Mouse (Mus musculus) hindbrain, embryonic 11.5 days (tissue): ENCODE data around the gene Nova1. TPM values are rescaled to one million over a fixed set of nuclear protein-coding genes. Genes with fewer than 3 reads are reported as not detected.
A peak's percentile ranks its signal among the peaks of the same experiment; 100 is the strongest.

Experiments used
- ATAC-seq: fragments of 200-750 bp; cut with Nextera tagmentation; 2 replicates; pipeline ENCODE4 v1.8.0; 2017; ENCODE audit warnings: mild to moderate bottlenecking, moderate TSS enrichment, moderate library complexity; ENCODE audit not compliant: low FRiP score
- DNase-seq: peaks from one replicate; pipeline ENCODE4 v3.0.0-alpha.2; 2015; ENCODE audit warnings: low spot score
- H3K27ac ChIP-seq: fragments of 300-500 bp; sonication (generic); 2 replicates; pipeline ENCODE4 v1.5.1; 2014; ENCODE audit warnings: mild to moderate bottlenecking, low read depth, low read length
- H3K27me3 ChIP-seq: fragments of 300-500 bp; sonication (generic); 2 replicates; pipeline ENCODE4 v1.6.1; 2014; ENCODE audit warnings: mild to moderate bottlenecking, low read length, moderate library complexity, mixed read lengths; ENCODE audit not compliant: control insufficient read depth, insufficient read depth
- H3K36me3 ChIP-seq: fragments of 300-500 bp; sonication (generic); 2 replicates; pipeline ENCODE4 v1.6.1; 2014; ENCODE audit warnings: mild to moderate bottlenecking, low read length, moderate library complexity, mixed read lengths; ENCODE audit not compliant: control insufficient read depth, insufficient read depth
- H3K4me1 ChIP-seq: fragments of 300-500 bp; sonication (generic); replicated peaks from 2 replicates; pipeline ENCODE4 v1.6.1; 2014; ENCODE audit warnings: low read length, mixed read lengths; ENCODE audit not compliant: control insufficient read depth, insufficient read depth
- H3K4me2 ChIP-seq: fragments of 300-500 bp; sonication (generic); replicated peaks from 2 replicates; pipeline ENCODE4 v1.6.1; 2014; ENCODE audit warnings: mild to moderate bottlenecking, low read depth, low read length
- H3K4me3 ChIP-seq: fragments of 300-500 bp; sonication (generic); 2 replicates; pipeline ENCODE4 v1.5.1; 2014; ENCODE audit warnings: low read depth, low read length
- H3K9ac ChIP-seq: fragments of 300-500 bp; sonication (generic); 2 replicates; pipeline ENCODE4 v1.6.1; 2014; ENCODE audit warnings: low read depth, low read length
- H3K9me3 ChIP-seq: fragments of 300-500 bp; sonication (generic); 2 replicates; pipeline ENCODE4 v1.6.1; 2016; ENCODE audit warnings: low read length; ENCODE audit not compliant: control insufficient read depth
- WGBS: fragments of 180-500 bp; shearing (Covaris S2); extraction: QIAGEN DNeasy Blood & Tissue Kit; methylation state at CpG from one replicate; pipeline ENCODE4 v1.1.7; 2014; 5-methylcytosine and 5-hydroxymethylcytosine counted together
- polyA plus RNA-seq: library from polyadenylated mRNA; unstranded; fragments of >200 nt; fragmentation: Nextera tagmentation; extraction: Ambion mirVana; gene quantifications from 2 replicates; pipeline ENCODE4 v1.2.1, GENCODE M21; 2014

The Nova1 gene
- polyA plus RNA-seq, 1 experiment from 2014 or later = 31.0 TPM

DNA sequence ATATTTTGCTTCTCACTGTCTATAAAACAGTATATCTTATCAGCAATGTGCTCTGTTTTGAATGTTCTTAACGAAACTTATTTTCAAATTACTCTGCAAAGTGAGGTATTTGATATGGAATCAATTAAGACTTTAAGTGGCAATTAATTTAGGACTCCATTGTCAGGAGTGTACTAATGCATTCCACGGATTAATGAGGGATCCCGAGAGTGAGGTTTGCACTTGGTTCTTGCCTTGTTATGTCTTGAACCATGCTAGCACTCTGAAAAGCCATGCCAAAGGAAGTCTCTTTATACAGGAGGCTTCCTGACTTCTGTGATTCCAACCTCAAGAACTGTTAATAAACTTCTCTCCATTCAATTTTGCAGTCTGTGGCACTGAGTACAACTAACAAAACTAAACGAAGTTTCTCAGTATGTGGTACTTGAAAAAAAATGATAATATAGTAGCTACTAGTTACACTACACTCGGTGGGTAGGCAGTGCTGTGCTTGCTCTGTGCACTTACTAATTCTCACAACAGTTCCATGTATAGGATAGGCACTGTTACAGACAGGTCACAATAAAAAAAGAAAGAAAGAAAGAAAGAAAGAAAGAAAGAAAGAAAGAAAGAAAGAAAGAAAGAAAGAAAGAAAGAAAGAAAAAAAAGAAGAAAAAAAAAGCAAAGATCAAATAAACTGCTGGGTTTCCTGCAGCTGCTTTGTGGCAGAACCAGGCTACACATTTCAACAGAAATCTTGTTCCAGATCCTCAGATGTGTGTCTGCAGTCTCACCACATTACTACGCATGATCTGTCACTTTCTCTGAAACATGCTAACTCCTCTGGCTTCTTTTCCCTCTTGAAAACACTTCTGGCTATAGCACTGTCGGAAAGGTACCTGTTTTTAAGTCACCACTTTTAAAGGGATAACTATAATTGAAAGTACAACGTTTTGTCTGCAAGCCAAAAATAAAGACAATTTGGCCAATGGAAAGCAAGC lies 36.1 kb downstream of the Nova1 start:
- Histone ChIP-seq H3K27me3 (no peaks in the 10 kb centered on the region), H3K36me3 (no peaks in the 10 kb centered on the region), H3K4me1 (no peaks in the 10 kb centered on the region), H3K9ac (no peak overlapping the region), H3K4me2 (no peak overlapping the region), H3K27ac (no peak overlapping the region), H3K9me3 (no peaks in the 10 kb centered on the region), H3K4me3 (no peak overlapping the region)
- no peak for ATAC-seq
- DNase-seq = no peak
- 76% methylated on average over 8 of the region's 8 CpGs for WGBS

DNA sequence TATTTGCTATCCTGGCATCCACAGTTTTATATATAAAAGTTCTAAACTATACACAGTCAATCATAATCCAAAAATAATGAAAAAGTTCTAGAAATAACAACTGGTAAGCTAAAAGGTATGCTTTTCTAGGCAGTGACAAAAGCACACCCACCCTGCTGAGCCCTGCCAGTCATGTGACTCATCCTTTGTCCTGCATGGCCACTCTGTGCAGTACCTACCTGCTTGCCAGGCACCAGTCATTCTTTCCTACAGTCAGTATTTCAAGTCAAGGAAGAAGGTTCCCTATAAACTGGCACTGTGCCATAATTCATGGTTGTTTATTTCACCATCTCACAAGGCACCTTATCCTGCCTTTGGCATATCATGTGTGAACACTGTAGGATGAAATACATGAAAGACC lies 37.2 kb downstream of the Nova1 start:
- Histone ChIP-seq H3K4me2 (no peak overlapping the region), H3K27me3 (no peaks in the 10 kb centered on the region), H3K36me3 (no peaks in the 10 kb centered on the region), H3K4me3 (no peak overlapping the region), H3K9ac (no peak overlapping the region), H3K27ac (no peak overlapping the region), H3K9me3 (no peaks in the 10 kb centered on the region), H3K4me1 (no peaks in the 10 kb centered on the region)
- 0 out of 2 replicates have a peak, but pooled peaks have one; percentile 10 for ATAC-seq
- no peak for DNase-seq

GRCm38 (mm10) chr12:46780983-46781382 lies 37.7 kb downstream of the Nova1 start:
- Histone ChIP-seq H3K4me2 (no peak overlapping the region), H3K9ac (no peak overlapping the region), H3K27me3 (no peaks in the 10 kb centered on the region), H3K4me1 (no peaks in the 10 kb centered on the region), H3K4me3 (no peak overlapping the region), H3K27ac (no peak overlapping the region), H3K9me3 (no peaks in the 10 kb centered on the region), H3K36me3 (no peaks in the 10 kb centered on the region)
- DNase-seq (no peak), ATAC-seq (no peak)
- 87% methylated on average over 2 of the region's 2 CpGs for WGBS

DNA sequence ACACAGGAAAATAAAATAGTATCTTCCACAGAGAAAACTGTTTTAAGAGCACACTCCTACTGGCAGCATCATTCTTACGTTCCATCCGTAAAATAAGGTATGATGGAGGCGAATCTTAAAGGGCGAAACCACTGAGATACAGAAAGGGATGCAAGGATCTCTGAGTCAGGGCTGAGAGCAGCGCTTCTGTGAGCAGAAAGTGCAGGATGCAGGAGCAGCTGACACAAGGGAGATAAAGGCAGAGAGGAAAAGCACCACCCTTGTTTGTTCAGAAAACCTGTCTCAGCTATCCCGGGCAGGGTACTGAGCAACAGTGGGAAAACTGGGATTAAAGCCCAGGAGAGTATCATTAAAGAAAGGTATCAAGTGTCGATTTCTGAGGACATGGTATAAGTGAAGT lies 59.3 kb downstream of the Nova1 start:
- no peaks in the 10 kb centered on the region for H3K9me3 ChIP-seq
- no peak for ATAC-seq
- 82% methylated on average over 7 of the region's 7 CpGs for WGBS
- H3K36me3 ChIP-seq = no peaks in the 10 kb centered on the region
- DNase-seq = no peak
- H3K4me3 ChIP-seq = no peak overlapping the region
- H3K9ac ChIP-seq = no peak overlapping the region
- no peak overlapping the region for H3K4me2 ChIP-seq
- no peaks in the 10 kb centered on the region for H3K27me3 ChIP-seq
- no peak overlapping the region for H3K27ac ChIP-seq
- no peaks in the 10 kb centered on the region for H3K4me1 ChIP-seq

GRCm38 (mm10) chr12:46754325-46754848 lies 64.3 kb downstream of the Nova1 start:
- no peak for ATAC-seq
- no peaks in the 10 kb centered on the region for H3K36me3 ChIP-seq
- 75% methylated on average over 4 of the region's 4 CpGs for WGBS
- no peaks in the 10 kb centered on the region for H3K4me1 ChIP-seq
- H3K4me2 ChIP-seq = no peak overlapping the region
- no peaks in the 10 kb centered on the region for H3K9me3 ChIP-seq
- no peak overlapping the region for H3K27ac ChIP-seq
- no peak overlapping the region for H3K4me3 ChIP-seq
- no peak overlapping the region for H3K9ac ChIP-seq
- no peak for DNase-seq
- no peaks in the 10 kb centered on the region for H3K27me3 ChIP-seq

GRCm38 (mm10) chr12:46753096-46753495 lies 65.6 kb downstream of the Nova1 start:
- ATAC-seq (no peak), DNase-seq (no peak)
- Histone ChIP-seq H3K4me1 (no peaks in the 10 kb centered on the region), H3K27me3 (no peaks in the 10 kb centered on the region), H3K9ac (no peak overlapping the region), H3K4me3 (no peak overlapping the region), H3K9me3 (no peaks in the 10 kb centered on the region), H3K36me3 (no peaks in the 10 kb centered on the region), H3K27ac (no peak overlapping the region), H3K4me2 (no peak overlapping the region)
- WGBS = 76% methylated on average over 3 of the region's 3 CpGs

DNA sequence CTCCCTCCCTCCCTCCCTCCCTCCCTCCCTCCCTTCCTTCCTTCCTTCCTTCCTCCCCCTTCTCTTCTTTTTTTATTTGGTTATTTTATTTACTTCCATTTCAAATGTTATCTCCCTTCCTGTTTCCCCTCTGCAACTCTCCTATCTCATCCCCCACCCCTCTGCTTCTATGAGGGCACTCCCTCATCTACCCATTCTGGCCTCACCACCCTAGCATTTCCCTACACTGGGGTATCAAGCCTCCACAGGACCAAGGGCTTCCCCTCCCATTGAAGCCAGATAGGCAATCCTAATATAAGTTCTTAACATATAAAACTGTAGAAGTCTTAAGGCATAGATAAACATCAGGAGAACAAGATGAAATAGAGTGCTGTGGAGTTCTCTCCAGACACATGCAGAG lies 85.5 kb downstream of the Nova1 start:
- Histone ChIP-seq H3K9ac (no peak overlapping the region), H3K9me3 (no peaks in the 10 kb centered on the region), H3K27me3 (no peaks in the 10 kb centered on the region), H3K4me1 (no peaks in the 10 kb centered on the region), H3K27ac (no peak overlapping the region), H3K4me2 (no peak overlapping the region), H3K4me3 (no peak overlapping the region), H3K36me3 (no peaks in the 10 kb centered on the region)
- ATAC-seq = no peak
- DNase-seq = no peak

DNA sequence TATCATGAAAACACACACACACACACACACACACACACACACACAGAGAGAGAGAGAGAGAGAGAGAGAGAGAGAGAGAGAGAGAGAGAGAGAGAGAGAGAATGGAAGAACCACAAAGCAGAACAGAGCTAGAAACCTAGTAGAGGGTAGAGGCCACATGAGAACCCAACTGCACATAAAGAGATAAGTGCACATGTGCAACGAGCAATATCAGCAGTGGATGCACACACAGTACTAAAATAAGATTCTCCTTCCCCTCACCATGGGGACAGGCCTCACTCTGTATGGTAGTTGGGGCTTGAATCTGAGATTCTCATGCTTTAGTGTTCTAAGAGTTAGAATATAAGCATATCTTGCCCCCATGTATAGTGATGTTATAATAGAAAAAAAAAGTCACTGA lies 86.8 kb downstream of the Nova1 start:
- 73% methylated on average over 1 of the region's 1 CpGs for WGBS
- H3K4me3 ChIP-seq = no peak overlapping the region
- no peaks in the 10 kb centered on the region for H3K36me3 ChIP-seq
- no peaks in the 10 kb centered on the region for H3K4me1 ChIP-seq
- H3K9me3 ChIP-seq = no peaks in the 10 kb centered on the region
- no peak overlapping the region for H3K27ac ChIP-seq
- no peak overlapping the region for H3K9ac ChIP-seq
- H3K27me3 ChIP-seq = no peaks in the 10 kb centered on the region
- ATAC-seq = no peak
- no peak overlapping the region for H3K4me2 ChIP-seq
- no peak for DNase-seq

DNA sequence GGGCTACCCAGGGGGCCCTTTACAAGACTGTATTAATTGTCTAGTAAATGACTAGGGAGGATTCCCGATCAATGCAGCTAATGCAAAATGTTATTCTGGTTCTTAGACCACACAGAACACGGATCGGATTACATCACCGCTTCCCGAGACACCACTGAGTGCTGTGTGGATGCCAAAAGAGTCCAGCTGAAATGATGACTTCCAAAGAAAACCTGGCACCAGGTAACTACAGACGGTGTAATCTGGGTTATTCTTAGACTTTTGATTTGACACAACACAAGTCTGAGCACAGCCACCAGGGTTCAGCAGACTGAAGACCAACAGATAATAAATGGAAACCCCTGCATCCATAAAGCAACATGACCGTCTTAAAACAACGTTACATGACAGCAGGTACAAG lies 96.8 kb downstream of the Nova1 start:
- H3K27ac ChIP-seq = no peak overlapping the region
- no peaks in the 10 kb centered on the region for H3K27me3 ChIP-seq
- 68% methylated on average over 8 of the region's 8 CpGs for WGBS
- no peak overlapping the region for H3K4me2 ChIP-seq
- DNase-seq (no peak), ATAC-seq (no peak)
- H3K4me3 ChIP-seq = no peak overlapping the region
- H3K4me1 ChIP-seq = no peaks in the 10 kb centered on the region
- no peaks in the 10 kb centered on the region for H3K36me3 ChIP-seq
- no peaks in the 10 kb centered on the region for H3K9me3 ChIP-seq
- no peak overlapping the region for H3K9ac ChIP-seq
